26 mouse cellular contexts compared by ENCODE assay signal in genomic region chr16:76316940-76317822, GRCm38 (mm10). TPM values are rescaled to one million over a fixed set of nuclear protein-coding genes. Genes with fewer than 3 reads are reported as not detected.
DNase-seq lines count a peak whose midpoint lies in the region; ATAC-seq and TF ChIP-seq lines count a peak whose summit lies in the region.
"Had no signal": no experiment of that assay in that cellular context is flagged by ENCODE, and none has a peak within 500 bp of the region (broad histone marks: within the 10 kb centered on the region; RNA-seq: fewer than 3 reads in every experiment).

No protein-coding gene starts in this region.

- no peaks in the 10 kb centered on the region for H3K27me3 ChIP-seq in kidney, embryonic 16.5 days (ENCODE audit: insufficient read depth, low read length)
- H3K27me3 ChIP-seq in MEL (ENCODE audit: control insufficient read depth in 1 of 2, insufficient read depth in 2 of 2, low read length in 2 of 2) = no peaks in the 10 kb centered on the region
- no peaks in the 10 kb centered on the region for H3K27me3 ChIP-seq in forebrain, embryonic 16.5 days (replicated peaks; ENCODE audit: control insufficient read depth, insufficient read depth, low read length)
- H3K27me3 ChIP-seq: embryonic facial prominence, embryonic 12.5 days; heart, embryonic 15.5 days; midbrain, embryonic 12.5 days; neural tube, embryonic 13.5 days; stomach, embryonic 15.5 days had no signal

- DNase-seq in kidney, adult 11 months = peak; percentile 55
- peak; percentile 50 to 70 for DNase-seq in kidney, postnatal 25 days
- no peak for DNase-seq in kidney, adult 18-20 months
- peak; percentile 71 for DNase-seq in MEL (ENCODE audit: low read depth, low spot score)
- peak; percentile 49 to 73 for DNase-seq in kidney, postnatal 36 days
- no peak for DNase-seq in gastrocnemius, postnatal 25 days
- DNase-seq: adrenal gland, postnatal 25 days; cerebellum, adult 11-12 months; cerebellum, adult 9-11 months; embryo, embryonic 11 days; forebrain, postnatal 0 days; layer of hippocampus, postnatal 36 days; left cerebral cortex, postnatal 4 days; lung, adult 2 months; retina, postnatal 1 day; right cerebral cortex, postnatal 14 days had no signal

- H3K4me1 ChIP-seq in kidney, embryonic 16.5 days (ENCODE audit: insufficient read depth, low read length) = peaks cover 41% of the 10 kb centered on the region
- peaks cover 44 to 54% of the 10 kb centered on the region in 2 experiments for H3K4me1 ChIP-seq in MEL (ENCODE audit: control insufficient read depth in 1 of 2, insufficient read depth in 2 of 2, low read length in 2 of 2)
- H3K4me1 ChIP-seq in forebrain, embryonic 16.5 days (replicated peaks; ENCODE audit: control insufficient read depth, insufficient read depth, low read length) = peaks cover 35% of the 10 kb centered on the region

- H3K9ac ChIP-seq in kidney, embryonic 16.5 days (replicated peaks; ENCODE audit: low read length) = no peak overlapping the region
- H3K9ac ChIP-seq in MEL (ENCODE audit: control insufficient read depth, low read depth, low read length, poor library complexity, severe bottlenecking) = peak overlapping the region; percentile 71
- H3K9ac ChIP-seq in forebrain, embryonic 16.5 days (replicated peaks; ENCODE audit: low read depth, low read length) = no peak overlapping the region
- H3K9ac ChIP-seq: embryonic facial prominence, embryonic 12.5 days; forebrain, postnatal 0 days; heart, embryonic 15.5 days; midbrain, embryonic 12.5 days; neural tube, embryonic 13.5 days; stomach, embryonic 15.5 days had no signal

- ATAC-seq in kidney, embryonic 16.5 days (ENCODE audit: low FRiP score, low TSS enrichment) = no peak
- ATAC-seq in forebrain, embryonic 16.5 days = no peak
- ATAC-seq: CD4-positive, CD25-positive, alpha-beta regulatory T cell, adult 4 months had no signal

- H3K36me3 ChIP-seq in kidney, embryonic 16.5 days (ENCODE audit: insufficient read depth, low read length) = no peaks in the 10 kb centered on the region
- peaks cover 0 to 70% of the 10 kb centered on the region in 2 experiments; a peak in 3 of 4 replicates for H3K36me3 ChIP-seq in MEL (ENCODE audit: control insufficient read depth in 1 of 2, insufficient read depth in 2 of 2, low read length in 2 of 2)
- H3K36me3 ChIP-seq in forebrain, embryonic 16.5 days (ENCODE audit: control insufficient read depth, insufficient read depth) = no peaks in the 10 kb centered on the region
- H3K36me3 ChIP-seq: embryonic facial prominence, embryonic 12.5 days; heart, embryonic 15.5 days; midbrain, embryonic 12.5 days; neural tube, embryonic 13.5 days; stomach, embryonic 15.5 days had no signal

- no peak overlapping the region for H3K4me3 ChIP-seq in kidney, embryonic 16.5 days (ENCODE audit: low read length)
- peak overlapping the region; percentile 57 to 63 for H3K4me3 ChIP-seq in MEL (ENCODE audit: control insufficient read depth in 1 of 2, insufficient read depth in 1 of 2, low read depth in 2 of 2, low read length in 2 of 2)
- no peak overlapping the region for H3K4me3 ChIP-seq in forebrain, embryonic 16.5 days (replicated peaks; ENCODE audit: low read length)
- H3K4me3 ChIP-seq: embryonic facial prominence, embryonic 12.5 days; heart, embryonic 15.5 days; midbrain, embryonic 12.5 days; myocyte; neural tube, embryonic 13.5 days; stomach, embryonic 15.5 days had no signal

- 82% methylated on average over 22 of the region's 22 CpGs for WGBS in kidney, embryonic 16.5 days
- 88% methylated on average over 22 of the region's 22 CpGs for WGBS in forebrain, embryonic 16.5 days

- no peak for TF ChIP-seq CTCF in MEL (IDR thresholded peaks at IDR 0.05 in 2 of 3, conservative IDR thresholded peaks at IDR 0.05 in 1 of 3; ENCODE audit: control insufficient read depth in 1 of 3, insufficient read depth in 1 of 3, low read depth in 2 of 3, low read length in 3 of 3, poor library complexity in 1 of 3, severe bottlenecking in 1 of 3)

- no peak overlapping the region for H3K27ac ChIP-seq in kidney, embryonic 16.5 days (ENCODE audit: low read length)
- H3K27ac ChIP-seq in MEL (ENCODE audit: control insufficient read depth, low read depth, low read length) = peak overlapping the region; percentile 88
- no peak overlapping the region for H3K27ac ChIP-seq in forebrain, embryonic 16.5 days (ENCODE audit: low read length)
- H3K27ac ChIP-seq: embryonic facial prominence, embryonic 12.5 days; heart, embryonic 15.5 days; kidney, postnatal 0 days; midbrain, embryonic 12.5 days; neural tube, embryonic 13.5 days; stomach, embryonic 15.5 days had no signal

- no peaks in the 10 kb centered on the region for H3K9me3 ChIP-seq in kidney, embryonic 16.5 days (ENCODE audit: low read length)
- no peaks in the 10 kb centered on the region for H3K9me3 ChIP-seq in MEL (replicated peaks; ENCODE audit: insufficient read depth, low read length)
- no peaks in the 10 kb centered on the region for H3K9me3 ChIP-seq in forebrain, embryonic 16.5 days (ENCODE audit: control insufficient read depth, low read length)
- H3K9me3 ChIP-seq: embryonic facial prominence, embryonic 12.5 days; heart, embryonic 15.5 days; midbrain, embryonic 12.5 days; neural tube, embryonic 13.5 days; stomach, embryonic 15.5 days had no signal

- TF ChIP-seq POLR2A in MEL (IDR thresholded peaks at IDR 0.05; ENCODE audit: control insufficient read depth in 1 of 2, insufficient read depth in 1 of 2, low read depth in 1 of 2, low read length in 2 of 2, poor library complexity in 1 of 2) = no peak

- TF ChIP-seq RAD21 in MEL (IDR thresholded peaks at IDR 0.05; ENCODE audit: low read depth, low read length) = no peak

- peak; percentile 60 to 67; a peak in 2 of 4 replicates for TF ChIP-seq EP300 in MEL (IDR thresholded peaks at IDR 0.05; ENCODE audit: low read depth in 1 of 2, low read length in 2 of 2)

- peaks cover 33% of the 10 kb centered on the region for H3K79me2 ChIP-seq in MEL (ENCODE audit: control insufficient read depth, insufficient read depth, low read length, poor library complexity)

- no peak overlapping the region for H3K4me2 ChIP-seq in kidney, embryonic 16.5 days (replicated peaks; ENCODE audit: low read depth, low read length)
- H3K4me2 ChIP-seq in forebrain, embryonic 16.5 days (ENCODE audit: low read length) = no peak overlapping the region
- H3K4me2 ChIP-seq: embryonic facial prominence, embryonic 12.5 days; heart, embryonic 15.5 days; midbrain, embryonic 12.5 days; stomach, embryonic 15.5 days had no signal

TF ChIP-seq in MEL, 35 proteins besides CTCF, POLR2A, EP300 and RAD21:
- TF ChIP-seq SMC3 (IDR thresholded peaks at IDR 0.05; ENCODE audit: low read depth, low read length) (no peak), ZNF384 (IDR thresholded peaks at IDR 0.05; ENCODE audit: low read depth, low read length) (no peak), SIN3A (IDR thresholded peaks at IDR 0.05; ENCODE audit: low read length) (peak; percentile 67), HCFC1 (IDR thresholded peaks at IDR 0.05; ENCODE audit: low read depth, low read length) (0 out of 2 replicates have a peak, but pooled peaks have one; percentile 19), MAFK (IDR thresholded peaks at IDR 0.05; ENCODE audit: borderline replicate concordance, low read depth, low read length) (0 out of 2 replicates have a peak, but pooled peaks have one; percentile 20), JUND (IDR thresholded peaks at IDR 0.05; ENCODE audit: low read depth, low read length) (no peak; the same call in 1 of the 2 replicates), ETS1 (IDR thresholded peaks at IDR 0.05; ENCODE audit: low read depth, low read length) (peak; percentile 77; the same call in 1 of the 2 replicates), MYB (IDR thresholded peaks at IDR 0.05; ENCODE audit: low read depth, low read length) (peak; percentile 50; the same call in 1 of the 2 replicates), CHD1 (IDR thresholded peaks at IDR 0.05; ENCODE audit: low read depth, low read length) (peak; percentile 91; the same call in 1 of the 2 replicates), TBP (IDR thresholded peaks at IDR 0.05; ENCODE audit: low read depth, low read length) (0 out of 2 replicates have a peak, but pooled peaks have one; percentile 30), GATA1 (IDR thresholded peaks at IDR 0.05; ENCODE audit: low read depth, low read length) (peak; percentile 43; the same call in 1 of the 2 replicates), NRF1 (IDR thresholded peaks at IDR 0.05; ENCODE audit: insufficient read depth, low read depth, low read length, poor library complexity, severe bottlenecking) (no peak), NELFE (IDR thresholded peaks at IDR 0.05; ENCODE audit: low read depth, low read length) (peak; percentile 35; the same call in 1 of the 2 replicates), BHLHE40 (IDR thresholded peaks at IDR 0.05; ENCODE audit: borderline replicate concordance, low read depth, low read length) (no peak), MXI1 (IDR thresholded peaks at IDR 0.05; ENCODE audit: low read depth, low read length) (peak; percentile 41; the same call in 1 of the 2 replicates), TCF12 (IDR thresholded peaks at IDR 0.05; ENCODE audit: low read depth, low read length) (peak; percentile 59; the same call in 1 of the 2 replicates), RCOR1 (IDR thresholded peaks at IDR 0.05; ENCODE audit: low read depth, low read length) (no peak; the same call in 1 of the 2 replicates), ELF1 (IDR thresholded peaks at IDR 0.05; ENCODE audit: low read depth, low read length) (no peak)
TF ChIP-seq in MEL: peak in this region for 11.

RNA-seq across cellular contexts. Expression of gene Nrip1, which starts 56.4 kb away (rescaled TPM):
- polyA plus RNA-seq in kidney, embryonic 16.5 days (2015; fragmentation: Nextera tagmentation; extraction: Ambion mirVana) = 49.3 and 57.6 TPM in 2 replicates
- total RNA-seq in MEL (2012; rRNA removed) = 13.6 and 16.2 TPM in 2 replicates
- 10 to 100 TPM; 21.1 to 42.6 TPM for polyA plus RNA-seq in MEL (2012; ENCODE audit: insufficient read depth in 1 of 2, insufficient read length in 2 of 2, low read depth in 1 of 2, low replicate concordance in 2 of 2, missing spikeins in 1 of 2)
- 38.7 and 44.4 TPM in 2 replicates for polyA plus RNA-seq in forebrain, embryonic 16.5 days (2015; fragmentation: Nextera tagmentation; extraction: Ambion mirVana)
- total RNA-seq in gastrocnemius, postnatal 25 days (2021) = 10 to 100 TPM; 19.2 to 39.4 TPM

Comparison
In these comparisons a context has a peak if more than half of its experiments do, and no peak if none do; other contexts are left out.
1. DNase-seq: peak in kidney, adult 11 months (single experiment), kidney, postnatal 25 days (2 of 2), MEL (single experiment) and kidney, postnatal 36 days (2 of 2); none in kidney, adult 18-20 months (single experiment) and gastrocnemius, postnatal 25 days (single experiment).
2. H3K4me3 ChIP-seq: peak in MEL (2 of 2); none in kidney, embryonic 16.5 days (single experiment) and forebrain, embryonic 16.5 days (single experiment).